Mouse (Mus musculus) lung, adult 2 months (tissue): ENCODE measurements at regions not wholly inside any gene's neighbourhood (a gene's known extent, or its start where the extent isn't known, plus 50 kb on each side); places are given as distances from the start of the nearest gene placed in this dataset.

Experiments
- CTCF ChIP-seq: fragments of 200-500 bp; IDR thresholded peaks from 2 replicates; pipeline ENCODE4 v1.5.1; 2011; ENCODE audit warnings: mild to moderate bottlenecking, low read length, control low read depth; ENCODE audit not compliant: insufficient read depth
- POLR2A ChIP-seq: fragments of 200-500 bp; IDR thresholded peaks from 2 replicates; pipeline ENCODE4 v1.6.1; 2011; ENCODE audit warnings: low read depth, mild to moderate bottlenecking, control low read depth, low read length, borderline replicate concordance; ENCODE audit errors: extremely low read depth

DNA sequence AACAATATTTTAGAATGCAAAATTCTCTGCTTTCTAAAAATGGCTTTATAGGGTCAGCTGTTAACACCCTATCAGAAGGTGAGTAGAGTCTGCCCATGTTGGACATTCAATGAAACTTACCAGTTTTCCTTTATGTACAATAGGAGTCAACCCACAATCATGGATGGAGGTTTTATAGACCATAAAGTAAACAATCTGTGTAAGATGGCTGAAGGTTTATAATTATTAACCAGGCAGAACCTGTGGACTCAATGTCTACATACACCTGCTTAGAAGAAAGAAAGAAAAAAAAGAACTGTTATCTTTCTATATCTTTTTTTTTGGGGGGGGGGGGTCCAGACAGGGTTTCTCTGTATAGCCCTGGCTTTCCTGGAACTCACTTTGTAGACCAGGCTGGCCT, 227.8 kb upstream of the Atp2b1 start:
- TF ChIP-seq CTCF (no peak), POLR2A (no peak)
